Mouse (Mus musculus): Measurements from ENCODE around the gene Noxa1. TPM values are rescaled to one million over a fixed set of nuclear protein-coding genes. Genes with fewer than 3 reads are reported as not detected.

Noxa1 gene
- polyA plus RNA-seq, 1 experiment from 2014 or later = 5.8 TPM

DNA sequence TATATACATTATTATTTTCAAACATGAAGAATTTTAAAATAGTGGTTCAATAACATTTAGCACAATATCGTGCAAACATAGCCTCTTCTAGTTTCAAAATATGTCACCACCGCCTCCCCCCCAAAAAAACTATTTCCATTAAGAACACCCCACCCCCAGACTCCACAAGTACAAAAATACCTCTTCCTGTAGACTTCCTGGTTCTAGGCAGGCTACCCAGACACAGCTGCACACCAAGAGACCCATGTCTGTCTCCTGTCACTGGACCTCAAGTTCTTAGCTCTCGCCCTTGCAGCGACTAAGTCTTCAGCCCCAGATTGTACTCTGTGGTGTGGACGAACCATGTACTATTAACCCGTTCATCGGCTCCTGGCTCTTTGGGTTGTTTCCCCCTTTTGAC lies 26.0 kb upstream of the Noxa1 start:
- Histone ChIP-seq H3K36me3 (ENCODE audit: control insufficient read depth, insufficient read depth) (no peaks in the 10 kb centered on the region), H3K4me1 (replicated peaks; ENCODE audit: control insufficient read depth, insufficient read depth, low read length) (no peaks in the 10 kb centered on the region), H3K27me3 (replicated peaks; ENCODE audit: control insufficient read depth, insufficient read depth, low read length) (no peaks in the 10 kb centered on the region), H3K27ac (ENCODE audit: low read depth, low read length) (no peak overlapping the region), H3K4me3 (ENCODE audit: low read depth, low read length) (no peak overlapping the region), H3K9ac (ENCODE audit: low read depth, low read length) (no peak overlapping the region), H3K4me2 (replicated peaks; ENCODE audit: low read depth) (no peak overlapping the region), H3K9me3 (ENCODE audit: control insufficient read depth) (no peaks in the 10 kb centered on the region)
- no peak for ATAC-seq
- 71% methylated on average over 7 of the region's 7 CpGs for WGBS
- no peak for TF ChIP-seq CTCF (IDR thresholded peaks at IDR 0.05; ENCODE audit: low read depth)

GRCm38 (mm10) chr2:25115442-25115841 lies 20.5 kb upstream of the Noxa1 start:
- Histone ChIP-seq H3K9me3 (ENCODE audit: control insufficient read depth) (no peaks in the 10 kb centered on the region), H3K27ac (ENCODE audit: low read depth, low read length) (no peak overlapping the region), H3K4me3 (ENCODE audit: low read depth, low read length) (no peak overlapping the region), H3K4me1 (replicated peaks; ENCODE audit: control insufficient read depth, insufficient read depth, low read length) (no peaks in the 10 kb centered on the region), H3K9ac (ENCODE audit: low read depth, low read length) (no peak overlapping the region), H3K36me3 (ENCODE audit: control insufficient read depth, insufficient read depth) (no peaks in the 10 kb centered on the region), H3K27me3 (replicated peaks; ENCODE audit: control insufficient read depth, insufficient read depth, low read length) (no peaks in the 10 kb centered on the region), H3K4me2 (replicated peaks; ENCODE audit: low read depth) (no peak overlapping the region)
- 75% methylated on average over 2 of the region's 2 CpGs for WGBS
- no peak for TF ChIP-seq CTCF (IDR thresholded peaks at IDR 0.05; ENCODE audit: low read depth)
- ATAC-seq = no peak

DNA sequence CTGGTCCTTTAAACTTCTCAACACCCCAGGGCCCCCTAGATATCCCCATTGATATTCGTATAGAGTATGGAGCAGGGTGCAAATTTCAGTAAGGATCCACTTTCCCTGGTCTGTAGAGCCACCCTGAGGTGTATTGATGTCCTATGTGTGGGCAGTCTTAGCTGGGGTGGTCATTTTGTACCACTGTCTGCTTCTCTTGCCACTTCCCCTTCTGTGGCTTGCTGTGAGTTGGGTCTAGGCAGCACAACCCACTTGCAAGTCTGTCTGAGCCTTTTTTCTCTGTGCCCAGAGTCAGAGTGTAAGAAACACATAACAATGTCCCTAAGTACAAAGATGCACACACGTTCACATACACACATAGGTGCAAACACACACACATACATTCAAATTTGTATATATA lies 19.4 kb upstream of the Noxa1 start:
- ATAC-seq = no peak
- no peaks in the 10 kb centered on the region for H3K9me3 ChIP-seq (ENCODE audit: control insufficient read depth)
- no peak overlapping the region for H3K9ac ChIP-seq (ENCODE audit: low read depth, low read length)
- H3K27me3 ChIP-seq (replicated peaks; ENCODE audit: control insufficient read depth, insufficient read depth, low read length) = no peaks in the 10 kb centered on the region
- WGBS = 82% methylated on average over 2 of the region's 2 CpGs
- no peak overlapping the region for H3K4me2 ChIP-seq (replicated peaks; ENCODE audit: low read depth)
- no peak overlapping the region for H3K27ac ChIP-seq (ENCODE audit: low read depth, low read length)
- no peaks in the 10 kb centered on the region for H3K4me1 ChIP-seq (replicated peaks; ENCODE audit: control insufficient read depth, insufficient read depth, low read length)
- H3K4me3 ChIP-seq (ENCODE audit: low read depth, low read length) = no peak overlapping the region
- H3K36me3 ChIP-seq (ENCODE audit: control insufficient read depth, insufficient read depth) = no peaks in the 10 kb centered on the region
- no peak for TF ChIP-seq CTCF (IDR thresholded peaks at IDR 0.05; ENCODE audit: low read depth)

- no peak overlapping the region for H3K9ac ChIP-seq (ENCODE audit: low read depth, low read length)
- peak overlapping the region; percentile 57; the same call in 1 of the 2 replicates for H3K27ac ChIP-seq (ENCODE audit: low read depth, low read length)
- no peaks in the 10 kb centered on the region for H3K9me3 ChIP-seq (ENCODE audit: control insufficient read depth)
- H3K36me3 ChIP-seq (ENCODE audit: control insufficient read depth, insufficient read depth) = no peaks in the 10 kb centered on the region
- peak; percentile 53 for ATAC-seq
- TF ChIP-seq CTCF (IDR thresholded peaks at IDR 0.05; ENCODE audit: low read depth) = no peak
- WGBS = 42% methylated on average over 9 of the region's 9 CpGs
- H3K4me3 ChIP-seq (ENCODE audit: low read depth, low read length) = no peak overlapping the region
- H3K4me2 ChIP-seq (replicated peaks; ENCODE audit: low read depth) = no peak overlapping the region
- no peaks in the 10 kb centered on the region for H3K4me1 ChIP-seq (replicated peaks; ENCODE audit: control insufficient read depth, insufficient read depth, low read length)
- no peaks in the 10 kb centered on the region for H3K27me3 ChIP-seq (replicated peaks; ENCODE audit: control insufficient read depth, insufficient read depth, low read length)
These were observed 16.3 kb upstream of the Noxa1 start for GRCm38 (mm10) chr2:25111184-25111791.

GRCm38 (mm10) chr2:25110505-25111183 lies 15.7 kb upstream of the Noxa1 start:
- Histone ChIP-seq H3K36me3 (ENCODE audit: control insufficient read depth, insufficient read depth) (no peaks in the 10 kb centered on the region), H3K4me3 (ENCODE audit: low read depth, low read length) (no peak overlapping the region), H3K27me3 (replicated peaks; ENCODE audit: control insufficient read depth, insufficient read depth, low read length) (no peaks in the 10 kb centered on the region), H3K9me3 (ENCODE audit: control insufficient read depth) (no peaks in the 10 kb centered on the region), H3K9ac (ENCODE audit: low read depth, low read length) (no peak overlapping the region), H3K4me2 (replicated peaks; ENCODE audit: low read depth) (no peak overlapping the region), H3K4me1 (replicated peaks; ENCODE audit: control insufficient read depth, insufficient read depth, low read length) (no peaks in the 10 kb centered on the region), H3K27ac (ENCODE audit: low read depth, low read length) (peak overlapping the region; percentile 57; the same call in 1 of the 2 replicates)
- ATAC-seq = peak; percentile 26
- TF ChIP-seq CTCF (IDR thresholded peaks at IDR 0.05; ENCODE audit: low read depth) = no peak

GRCm38 (mm10) chr2:25109487-25109886 lies 14.5 kb upstream of the Noxa1 start:
- no peak for TF ChIP-seq CTCF (IDR thresholded peaks at IDR 0.05; ENCODE audit: low read depth)
- Histone ChIP-seq H3K4me1 (replicated peaks; ENCODE audit: control insufficient read depth, insufficient read depth, low read length) (no peaks in the 10 kb centered on the region), H3K9ac (ENCODE audit: low read depth, low read length) (no peak overlapping the region)

More at GRCm38 (mm10) chr2:25109487-25109886, 14.5 kb upstream of the Noxa1 start:
- no peak overlapping the region for H3K4me3 ChIP-seq (ENCODE audit: low read depth, low read length)
- H3K4me2 ChIP-seq (replicated peaks; ENCODE audit: low read depth) = no peak overlapping the region
- H3K36me3 ChIP-seq (ENCODE audit: control insufficient read depth, insufficient read depth) = no peaks in the 10 kb centered on the region
- H3K9me3 ChIP-seq (ENCODE audit: control insufficient read depth) = no peaks in the 10 kb centered on the region
- no peak for ATAC-seq
- H3K27me3 ChIP-seq (replicated peaks; ENCODE audit: control insufficient read depth, insufficient read depth, low read length) = no peaks in the 10 kb centered on the region
- no peak overlapping the region for H3K27ac ChIP-seq (ENCODE audit: low read depth, low read length)
